Mouse (Mus musculus) granulocyte monocyte progenitor cell, adult 5-6 weeks (primary cell): ENCODE results near the gene Abcg1. TPM values are rescaled to one million over a fixed set of nuclear protein-coding genes. Genes with fewer than 3 reads are reported as not detected.
A peak's percentile ranks its signal among the peaks of the same experiment; 100 is the strongest.

Source experiments
- ATAC-seq: replicated peaks from 2 replicates; pipeline ENCODE4 v1.8.0; 2016; ENCODE audit warnings: mild to moderate bottlenecking, moderate TSS enrichment, inconsistent platforms; ENCODE audit not compliant: poor library complexity, severe bottlenecking
- total RNA-seq, 2 experiments: library from RNA; stranded (forward) in 1 of 2; stranded (reverse) in 1 of 2; fragments of 200-712, 200-1000 nt in 1 of 2; fragments of >200 nt in 1 of 2; fragmentation: Nextera tagmentation in 1 of 2; gene quantifications; 2 replicates each; pipeline ENCODE4 v1.2.3; 2014 to 2017

Abcg1 gene
- total RNA-seq, 2 experiments from 2014 or later, result 7.6 to 15.9 TPM

- ATAC-seq, result peak; percentile 44; the same call in 1 of the 2 replicates
These were observed 64.5 kb downstream of the Abcg1 start for GRCm38 (mm10) chr17:31121975-31122374.

DNA sequence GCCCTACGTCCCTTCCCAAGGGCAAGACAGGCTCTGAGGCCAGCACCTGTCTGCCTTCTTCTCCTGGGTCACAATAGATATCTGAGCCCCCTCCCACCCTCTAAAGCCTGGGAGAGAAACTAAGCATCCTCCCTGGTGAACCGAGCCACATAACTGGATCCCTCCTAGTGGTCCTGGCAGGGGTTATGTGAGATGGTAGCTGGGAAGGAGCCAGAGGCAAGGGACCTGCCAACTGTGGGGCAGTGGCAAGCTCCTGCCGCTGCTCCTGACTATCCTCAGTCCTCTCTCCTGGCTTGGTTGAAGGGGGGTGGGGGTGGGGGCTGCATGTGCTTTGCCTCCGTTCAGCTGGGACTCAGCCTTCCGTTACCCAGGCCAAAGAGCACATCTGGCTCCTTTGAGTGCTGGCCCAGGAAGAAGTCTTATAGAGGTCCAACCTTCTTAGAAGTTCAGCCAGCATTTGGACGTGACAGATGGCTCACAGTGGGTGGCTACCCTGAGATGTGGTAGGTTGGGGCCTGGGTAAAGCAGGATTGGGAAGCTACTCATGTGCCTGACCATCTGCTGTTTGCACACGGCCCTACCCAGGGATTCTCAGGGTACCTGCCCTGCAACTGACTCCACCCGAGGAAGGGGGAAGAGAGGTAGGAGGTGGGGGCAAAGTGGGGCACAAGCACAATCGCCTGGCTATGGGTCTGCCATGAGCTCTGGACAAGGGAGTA is 68.2 kb downstream of the Abcg1 start:
- ATAC-seq, result no peak

GRCm38 (mm10) chr17:31128708-31129318 is 71.3 kb downstream of the Abcg1 start:
- no peak for ATAC-seq

DNA sequence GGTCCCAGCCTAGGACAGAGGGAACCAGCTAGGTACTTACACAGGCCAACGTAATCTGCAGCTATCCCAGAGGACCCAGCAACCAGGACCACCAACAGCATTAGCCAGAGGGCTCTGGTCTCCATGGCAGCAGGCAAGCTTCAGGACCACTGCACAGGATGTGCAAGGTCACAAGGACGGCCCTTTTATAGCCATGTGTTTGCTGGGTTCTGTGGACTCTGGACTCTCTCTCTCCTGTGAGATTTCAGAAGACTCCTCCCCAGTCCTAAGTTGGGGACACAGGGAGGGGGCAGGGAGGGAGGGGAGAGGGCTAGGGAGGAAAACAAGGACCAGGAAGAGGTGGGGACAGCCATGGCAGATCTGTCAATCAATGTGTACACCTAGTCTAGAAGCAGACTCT is 72.0 kb downstream of the Abcg1 start, which contains the start of gene Tff3:
Gene Tff3, minus strand, starts transcription at position 195 of the 400 bp plus-strand sequence.
- no peak for ATAC-seq

GRCm38 (mm10) chr17:31131269-31131821 is 73.9 kb downstream of the Abcg1 start:
- no peak for ATAC-seq

DNA sequence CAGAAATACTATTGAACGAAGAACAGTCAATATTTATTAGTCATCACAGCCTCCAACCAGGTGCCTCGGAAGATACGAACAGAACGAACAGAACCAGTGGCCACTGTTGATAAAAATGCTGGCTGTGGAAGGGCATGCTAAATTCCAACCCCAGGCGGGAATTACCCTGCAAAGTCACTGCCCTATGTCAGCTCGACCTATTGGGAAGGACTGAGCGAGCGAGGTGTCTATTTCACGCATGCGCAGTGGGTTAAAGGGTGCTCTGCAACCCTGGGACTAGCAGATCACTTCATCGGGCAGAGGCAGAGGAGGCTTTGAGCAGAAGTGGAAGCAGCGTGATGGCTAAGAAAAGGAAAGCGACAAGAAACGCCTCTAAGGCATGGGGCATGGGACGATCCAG is 76.3 kb downstream of the Abcg1 start:
- ATAC-seq, result no peak

DNA sequence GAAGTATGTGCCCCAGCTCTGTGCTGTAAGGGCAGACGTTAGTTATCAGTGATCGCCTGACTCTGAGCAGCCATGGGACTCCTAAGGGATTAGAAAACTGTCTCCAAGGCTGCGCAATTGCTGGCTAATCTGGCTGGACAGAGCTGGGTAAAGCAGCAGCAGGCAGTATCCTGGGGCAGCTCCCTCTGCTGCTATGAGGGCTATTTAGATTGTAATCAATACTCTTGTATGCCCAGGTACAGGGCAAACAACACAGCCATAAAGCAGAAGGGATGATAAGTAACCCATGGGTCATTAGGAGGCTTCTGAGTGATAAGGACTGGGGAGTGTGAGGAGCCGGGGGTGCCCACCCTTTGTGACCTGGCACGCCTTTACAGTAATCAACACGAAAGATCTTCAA is 77.4 kb downstream of the Abcg1 start:
- no peak for ATAC-seq

DNA sequence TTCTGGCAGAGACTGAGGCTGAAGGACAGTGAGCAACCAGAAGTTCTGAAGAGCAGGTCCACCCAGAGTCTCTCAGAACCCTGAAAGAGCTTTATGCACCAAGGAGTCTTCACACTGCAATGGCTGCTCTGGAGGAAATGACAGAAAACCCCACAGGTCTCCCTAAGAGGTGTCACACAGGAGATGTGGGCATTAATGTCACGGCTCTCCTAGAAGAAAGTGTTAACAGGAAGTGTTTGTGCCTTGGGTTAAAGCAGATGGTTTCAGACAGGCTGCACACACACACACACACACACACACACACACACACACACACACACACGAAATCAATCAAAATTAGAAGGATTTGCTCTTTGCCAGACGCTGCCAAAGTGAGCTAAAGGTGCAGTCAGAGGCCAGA is 78.8 kb downstream of the Abcg1 start:
- no peak for ATAC-seq

DNA sequence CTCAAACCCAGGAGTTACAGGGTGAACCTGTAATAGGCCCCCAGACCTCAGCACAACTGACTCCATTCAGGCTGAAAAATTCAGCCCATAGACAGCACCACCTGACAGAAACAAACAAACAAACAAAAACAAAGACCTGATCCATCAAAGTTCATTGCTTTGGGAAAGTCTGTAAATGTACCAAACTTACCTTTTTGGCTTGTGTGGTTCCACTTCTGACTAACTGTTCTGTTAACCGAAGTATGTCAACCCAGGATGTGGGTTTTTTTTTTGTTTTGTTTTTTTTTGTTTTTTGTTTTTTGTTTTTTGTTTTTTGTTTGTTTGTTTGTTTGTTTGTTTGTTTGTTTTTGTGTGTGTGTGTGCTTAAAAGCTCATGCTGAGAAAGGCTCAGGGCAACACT is 79.3 kb downstream of the Abcg1 start:
- ATAC-seq, result no peak

DNA sequence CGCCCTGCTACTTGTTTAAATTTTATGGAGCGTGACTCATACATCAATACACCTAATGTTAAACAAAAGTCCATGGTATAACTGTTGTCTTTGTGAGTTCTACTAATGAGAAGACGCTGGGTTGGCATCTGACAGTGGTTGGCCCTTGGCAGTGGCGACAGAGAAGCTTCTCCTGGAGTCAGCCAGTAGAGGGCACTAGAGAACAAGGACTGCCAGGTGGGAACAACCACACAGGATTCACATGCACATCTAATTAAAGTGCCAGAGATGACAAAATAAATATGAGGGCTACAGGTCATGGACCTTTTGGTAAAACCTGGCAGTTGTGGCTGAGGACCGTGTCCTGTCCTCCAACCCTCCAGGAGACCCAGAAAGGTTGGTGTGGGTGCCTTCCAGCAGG is 80.9 kb downstream of the Abcg1 start:
- peak; percentile 70 for ATAC-seq

DNA sequence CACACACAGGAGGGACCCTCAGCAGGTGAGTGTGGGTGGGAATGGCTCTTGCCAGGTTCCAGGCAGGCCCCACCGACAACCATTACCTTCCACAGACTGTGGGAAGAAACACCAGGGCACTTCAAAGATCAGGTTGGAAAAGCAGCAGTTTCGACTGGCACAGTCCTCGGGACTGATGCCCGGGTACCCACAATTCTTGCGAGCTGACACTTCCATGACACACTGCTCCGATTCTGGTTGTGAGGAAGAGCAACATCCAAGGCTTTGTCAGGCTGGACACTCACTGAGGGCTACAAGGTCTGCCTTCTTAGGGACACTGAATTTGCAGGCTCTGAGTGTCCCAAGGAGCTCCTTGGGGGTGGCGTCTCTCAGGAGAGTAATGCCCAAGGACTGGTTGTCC is 84.6 kb downstream of the Abcg1 start:
- ATAC-seq, result no peak

GRCm38 (mm10) chr17:31144040-31145037 is 86.9 kb downstream of the Abcg1 start, which contains the start of gene Tff2:
TSS of gene Tff2 (minus strand) at chr17:31144282.
- ATAC-seq, result no peak

DNA sequence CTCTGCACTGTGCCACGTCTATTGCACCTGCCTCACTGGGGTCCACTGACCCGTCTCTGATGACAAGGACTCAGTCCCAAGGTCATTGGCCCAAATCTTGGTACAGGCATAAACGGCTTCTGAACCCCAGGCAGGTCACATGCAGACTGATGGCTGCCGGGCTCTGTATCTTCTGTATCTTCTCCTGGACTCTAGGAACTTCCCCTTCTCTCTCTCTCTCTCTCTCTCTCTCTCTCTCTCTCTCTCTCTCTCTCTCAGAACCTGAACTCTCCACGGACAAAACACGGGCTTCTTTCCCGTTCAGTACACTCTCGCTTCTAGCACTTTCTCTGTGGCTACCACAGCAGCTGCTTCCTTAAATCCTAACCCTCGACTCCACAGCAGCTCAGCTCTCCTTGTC is 88.5 kb downstream of the Abcg1 start:
- ATAC-seq, result no peak; the same call in 1 of the 2 replicates

DNA sequence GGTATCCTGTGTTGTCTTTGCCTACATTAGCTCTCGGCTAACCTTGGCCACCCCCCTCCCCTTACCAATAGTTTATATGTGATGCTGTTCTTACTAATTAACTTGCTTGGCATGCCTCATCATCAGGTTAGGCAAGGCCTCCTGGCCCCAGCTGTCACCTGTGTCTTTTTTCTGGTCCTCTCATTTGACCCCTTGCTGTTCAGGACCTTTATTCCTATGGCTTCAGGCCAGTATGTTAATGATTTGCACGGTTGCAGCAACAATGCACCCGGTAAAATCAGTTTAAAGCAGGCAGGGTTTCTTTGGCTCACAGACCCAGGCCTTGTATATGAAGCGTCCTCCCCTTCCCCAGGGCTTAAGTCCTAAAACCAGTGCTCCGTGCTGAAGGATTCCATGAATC is 95.0 kb downstream of the Abcg1 start:
- no peak for ATAC-seq

DNA sequence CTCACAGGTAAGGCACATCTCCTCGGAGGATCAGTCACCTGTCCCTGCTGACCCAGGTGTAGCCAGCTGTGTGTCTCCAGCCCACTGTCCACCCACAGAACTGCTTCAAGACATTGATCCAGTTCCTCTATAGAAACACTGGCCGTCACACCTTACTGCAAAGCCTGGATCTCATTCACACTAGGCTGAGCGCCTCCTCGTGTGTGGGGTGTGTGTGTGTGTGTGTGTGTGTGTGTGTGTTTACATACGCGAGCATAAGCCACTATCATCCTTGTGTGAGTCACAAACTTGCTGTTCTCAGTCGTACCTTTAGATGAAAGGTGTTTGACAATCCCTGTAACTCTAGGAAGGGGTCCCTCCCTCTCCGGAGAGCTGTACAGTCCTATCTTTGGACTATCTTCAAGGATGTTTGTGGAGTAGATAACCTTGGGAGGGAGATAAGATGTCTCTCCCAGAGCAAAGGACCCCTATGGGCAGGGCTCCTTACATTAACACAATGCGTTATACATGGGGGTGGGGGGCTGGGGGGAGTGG is 95.6 kb downstream of the Abcg1 start:
- ATAC-seq, result no peak

DNA sequence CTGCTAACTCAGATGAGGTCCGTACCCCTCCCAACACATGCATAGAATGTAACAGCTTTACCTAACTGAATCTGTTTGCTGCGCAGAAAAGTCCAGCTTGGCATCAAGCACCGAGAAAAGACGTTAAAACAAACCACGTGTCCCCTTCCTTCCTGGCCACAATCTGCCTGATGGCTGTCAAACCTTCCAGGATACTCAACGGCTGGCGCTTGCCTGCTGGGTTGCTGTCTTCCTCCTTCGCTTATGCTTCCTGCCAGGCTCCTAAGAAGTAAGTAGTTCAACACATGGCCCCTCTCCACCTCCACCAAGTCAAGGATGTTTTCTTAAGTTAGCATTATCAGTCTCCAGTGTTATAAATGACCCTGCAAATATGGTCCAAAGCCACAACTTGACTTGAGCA is 96.3 kb downstream of the Abcg1 start:
- ATAC-seq, result peak; percentile 17; the same call in 1 of the 2 replicates

GRCm38 (mm10) chr17:31157921-31158320 is 100.4 kb downstream of the Abcg1 start:
- ATAC-seq, result no peak

DNA sequence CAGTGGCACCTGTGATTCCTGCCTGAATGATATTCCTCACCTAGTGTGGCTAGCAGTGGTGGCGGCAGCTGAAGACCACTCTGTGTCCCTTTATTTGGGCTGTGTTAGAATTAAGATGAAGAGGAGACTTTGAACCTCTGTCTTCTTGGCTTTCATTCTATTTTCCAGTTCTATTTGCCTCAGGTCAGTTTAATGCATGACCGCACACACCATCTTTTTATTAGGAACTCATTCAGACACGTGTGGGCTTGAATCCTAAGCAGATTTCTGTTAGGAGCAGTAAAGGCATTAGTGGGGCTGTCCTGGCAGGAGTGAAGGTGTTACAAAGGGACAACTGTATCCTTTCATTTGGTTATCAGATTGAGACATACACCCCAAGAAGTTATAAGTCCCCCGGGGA is 102.8 kb downstream of the Abcg1 start:
- no peak for ATAC-seq

- ATAC-seq, result peak; percentile 59
These were observed 105.1 kb downstream of the Abcg1 start for GRCm38 (mm10) chr17:31162607-31163006.

GRCm38 (mm10) chr17:31163821-31164220 is 106.3 kb downstream of the Abcg1 start:
- ATAC-seq, result no peak
